Comparison of ENCODE assay signal across 10 mouse cellular contexts in the genomic region with DNA sequence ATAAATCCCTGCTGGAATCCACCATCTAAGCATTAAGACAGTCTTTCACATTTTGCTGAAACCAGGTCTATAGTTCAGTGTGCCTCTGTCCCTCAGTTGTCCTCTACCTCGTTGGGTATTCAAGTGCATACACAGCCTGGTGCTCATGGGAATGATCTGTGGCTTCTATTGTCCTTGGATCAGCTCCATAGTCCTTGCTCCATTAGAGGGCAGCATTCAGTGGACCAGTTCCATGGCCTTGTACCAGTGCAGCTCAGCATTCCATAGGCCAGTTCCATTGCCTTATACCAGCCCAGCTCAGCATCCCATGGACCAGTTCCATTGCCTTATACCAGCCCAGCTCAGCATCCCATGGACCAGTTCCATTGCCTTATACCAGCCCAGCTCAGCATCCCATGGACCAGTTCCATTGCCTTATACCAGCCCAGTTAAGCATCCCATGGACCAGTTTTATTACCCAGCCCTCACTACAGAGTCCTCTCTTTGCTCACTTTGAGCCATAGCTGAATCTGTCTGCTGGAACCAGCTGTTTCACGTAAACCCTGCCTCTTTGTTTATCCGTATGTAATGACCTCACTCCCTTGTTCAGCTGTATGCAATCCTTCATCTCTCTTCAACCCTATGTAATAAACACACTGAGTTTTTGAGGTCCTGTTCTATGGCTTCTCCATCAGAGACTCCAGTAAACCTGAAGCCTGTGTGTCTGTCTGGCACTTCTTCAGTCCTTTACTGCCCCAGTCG.
DNase-seq lines count a peak whose midpoint lies in the region; ATAC-seq and TF ChIP-seq lines count a peak whose summit lies in the region.
"Had no signal": no experiment of that assay in that cellular context is flagged by ENCODE, and none has a peak within 500 bp of the region (broad histone marks: within the 10 kb centered on the region; RNA-seq: fewer than 3 reads in every experiment).

No protein-coding gene starts in this region.

- no peak overlapping the region for H3K4me2 ChIP-seq in lung, postnatal 0 days (replicated peaks; ENCODE audit: low read depth, low read length)
- no peak overlapping the region for H3K4me2 ChIP-seq in stomach, embryonic 16.5 days (ENCODE audit: low read depth, low read length)
- H3K4me2 ChIP-seq: hindbrain, embryonic 12.5 days; liver, embryonic 15.5 days; midbrain, embryonic 13.5 days had no signal

- H3K9ac ChIP-seq in heart, adult 2 months (ENCODE audit: low read depth, low read length) = no peak overlapping the region
- no peak overlapping the region for H3K9ac ChIP-seq in lung, postnatal 0 days (replicated peaks; ENCODE audit: low read depth)
- no peak overlapping the region for H3K9ac ChIP-seq in stomach, embryonic 16.5 days (ENCODE audit: low read length)
- H3K9ac ChIP-seq: hindbrain, embryonic 12.5 days; liver, embryonic 15.5 days; midbrain, embryonic 13.5 days had no signal

- peaks cover 3% of the 10 kb centered on the region; the same call in 1 of the 2 replicates for H3K4me1 ChIP-seq in heart, adult 2 months (ENCODE audit: control insufficient read depth, insufficient read depth, low read length)
- H3K4me1 ChIP-seq in lung, postnatal 0 days (ENCODE audit: insufficient read depth, low read depth, low read length) = no peaks in the 10 kb centered on the region
- H3K4me1 ChIP-seq in bone marrow, adult 2 months (ENCODE audit: control insufficient read depth, insufficient read depth, low read length) = peaks cover 1% of the 10 kb centered on the region; the same call in 1 of the 2 replicates
- H3K4me1 ChIP-seq in stomach, embryonic 16.5 days (ENCODE audit: control insufficient read depth, insufficient read depth, low read length) = peaks cover 17% of the 10 kb centered on the region
- H3K4me1 ChIP-seq: liver, embryonic 15.5 days had no signal

- H3K27ac ChIP-seq in heart, adult 2 months = no peak overlapping the region
- H3K27ac ChIP-seq in lung, postnatal 0 days (ENCODE audit: low read length) = no peak overlapping the region
- peak overlapping the region; percentile 17; the same call in 1 of the 2 replicates for H3K27ac ChIP-seq in bone marrow, adult 2 months (ENCODE audit: control insufficient read depth, insufficient read depth, low read depth, low read length, poor library complexity)
- peak overlapping the region; percentile 21; the same call in 1 of the 2 replicates for H3K27ac ChIP-seq in stomach, embryonic 16.5 days (ENCODE audit: low read length)
- H3K27ac ChIP-seq: hindbrain, embryonic 12.5 days; liver, embryonic 15.5 days; midbrain, embryonic 13.5 days had no signal

- TF ChIP-seq CTCF in heart, adult 2 months (IDR thresholded peaks at IDR 0.05) = peak; percentile 37
- TF ChIP-seq CTCF in lung, postnatal 0 days (IDR thresholded peaks at IDR 0.05) = peak; percentile 43
- no peak for TF ChIP-seq CTCF in bone marrow, adult 2 months (IDR thresholded peaks at IDR 0.05; ENCODE audit: control insufficient read depth, insufficient read depth, low read length)

- no peak for ATAC-seq in lung, postnatal 0 days
- ATAC-seq in stomach, embryonic 16.5 days (ENCODE audit: insufficient read depth, low FRiP score) = peak; percentile 68
- no peak for ATAC-seq in megakaryocyte-erythroid progenitor cell, adult 5-6 weeks (replicated peaks; ENCODE audit: low FRiP score, low TSS enrichment, poor library complexity, severe bottlenecking)
- ATAC-seq: midbrain, embryonic 13.5 days had no signal

- no peak overlapping the region for H3K4me3 ChIP-seq in heart, adult 2 months
- H3K4me3 ChIP-seq in lung, postnatal 0 days (ENCODE audit: low read depth, low read length) = no peak overlapping the region
- H3K4me3 ChIP-seq in bone marrow, adult 2 months (replicated peaks; ENCODE audit: control insufficient read depth, low read depth, low read length) = no peak overlapping the region
- no peak overlapping the region for H3K4me3 ChIP-seq in stomach, embryonic 16.5 days (replicated peaks; ENCODE audit: low read length)
- H3K4me3 ChIP-seq: hindbrain, embryonic 12.5 days; liver, embryonic 15.5 days; midbrain, embryonic 13.5 days had no signal

- H3K9me3 ChIP-seq in lung, postnatal 0 days (ENCODE audit: low read length) = no peaks in the 10 kb centered on the region
- H3K9me3 ChIP-seq in stomach, embryonic 16.5 days (replicated peaks; ENCODE audit: control insufficient read depth, low read length) = no peaks in the 10 kb centered on the region
- H3K9me3 ChIP-seq: hindbrain, embryonic 12.5 days; liver, embryonic 15.5 days; midbrain, embryonic 13.5 days had no signal

- H3K27me3 ChIP-seq in heart, adult 2 months (ENCODE audit: control insufficient read depth, insufficient read depth, low read length) = no peaks in the 10 kb centered on the region
- H3K27me3 ChIP-seq in lung, postnatal 0 days (replicated peaks; ENCODE audit: insufficient read depth, low read length) = no peaks in the 10 kb centered on the region
- no peaks in the 10 kb centered on the region for H3K27me3 ChIP-seq in stomach, embryonic 16.5 days (ENCODE audit: control insufficient read depth, insufficient read depth, low read length)
- H3K27me3 ChIP-seq: liver, embryonic 15.5 days; midbrain, embryonic 13.5 days had no signal

- WGBS in heart, adult 2 months = 61% methylated on average over 4 of the region's 4 CpGs
- WGBS in lung, postnatal 0 days = 50% methylated on average over 4 of the region's 4 CpGs
- 68% methylated on average over 4 of the region's 4 CpGs for WGBS in bone marrow, adult 2 months
- WGBS in stomach, embryonic 16.5 days = 38% methylated on average over 4 of the region's 4 CpGs

- no peak for TF ChIP-seq POLR2A in heart, adult 2 months (IDR thresholded peaks at IDR 0.05; ENCODE audit: insufficient read depth, low read depth, low read length)
- TF ChIP-seq POLR2A in bone marrow, adult 2 months (IDR thresholded peaks at IDR 0.05; ENCODE audit: borderline replicate concordance, control insufficient read depth, low read depth, low read length) = no peak

- no peaks in the 10 kb centered on the region for H3K79me2 ChIP-seq in heart, adult 2 months (replicated peaks; ENCODE audit: control insufficient read depth, insufficient read depth, low read length)

- intact Hi-C loops in heart, adult 2 months (cut with DNase I) = loop anchor here (2.0 kb wide), 2 partner anchors 18 to 44 kb away; no protein-coding TSS in a partner anchor
- intact Hi-C loops in heart, postnatal 36 days (cut with DNase I) = loop anchor here (5.0 kb wide), 1 partner anchor 89 kb away; a partner anchor contains a TSS

- no peaks in the 10 kb centered on the region for H3K36me3 ChIP-seq in heart, adult 2 months (ENCODE audit: control insufficient read depth, insufficient read depth, low read length)
- no peaks in the 10 kb centered on the region for H3K36me3 ChIP-seq in lung, postnatal 0 days (ENCODE audit: insufficient read depth, low read length)
- H3K36me3 ChIP-seq in stomach, embryonic 16.5 days (ENCODE audit: control insufficient read depth, insufficient read depth, low read length) = no peaks in the 10 kb centered on the region
- H3K36me3 ChIP-seq: hindbrain, embryonic 12.5 days; liver, embryonic 15.5 days; midbrain, embryonic 13.5 days had no signal

- DNase-seq in heart, adult 2 months = no peak
- no peak for DNase-seq in heart, postnatal 36 days
- DNase-seq in lung, postnatal 0 days (ENCODE audit: low spot score) = peak; percentile 12
- no peak for DNase-seq in lung, postnatal 14 days

- 0 out of 2 replicates have a peak, but pooled peaks have one; percentile 22 for TF ChIP-seq EP300 in heart, adult 2 months (IDR thresholded peaks at IDR 0.05; ENCODE audit: insufficient read depth, low read depth, low read length)
- TF ChIP-seq EP300 in lung, postnatal 0 days (IDR thresholded peaks at IDR 0.05) = no peak

Comparison
In these comparisons a context has a peak if more than half of its experiments do, and no peak if none do; other contexts are left out.
1. H3K27ac ChIP-seq: peak in bone marrow, adult 2 months (single experiment) and stomach, embryonic 16.5 days (single experiment); none in heart, adult 2 months (single experiment) and lung, postnatal 0 days (single experiment).